Mouse (Mus musculus): ENCODE data around the gene Ppox. TPM values are rescaled to one million over a fixed set of nuclear protein-coding genes. Genes with fewer than 3 reads are reported as not detected.

The Ppox gene
- polyA plus RNA-seq, 1 experiment from 2014 or later, result 64.9 TPM

Other genes starting within 250 kb of the Ppox start
- gene Fcgr3, start 216.3 kb downstream of the Ppox start, polyA plus RNA-seq (2015; fragmentation: Nextera tagmentation; extraction: Ambion mirVana), result 9.4 and 10.1 TPM in 2 replicates
- gene Cfap126, start 167.3 kb downstream of the Ppox start, polyA plus RNA-seq (2015; fragmentation: Nextera tagmentation; extraction: Ambion mirVana), result 1.3 and 2.1 TPM in 2 replicates
- gene Sdhc, start 130.6 kb downstream of the Ppox start, polyA plus RNA-seq (2015; fragmentation: Nextera tagmentation; extraction: Ambion mirVana), result 249 and 258 TPM in 2 replicates
- gene Mpz, start 130.5 kb downstream of the Ppox start, polyA plus RNA-seq (2015; fragmentation: Nextera tagmentation; extraction: Ambion mirVana), result 7.7 and 9.4 TPM in 2 replicates
- gene Pcp4l1, start 84.9 kb downstream of the Ppox start, polyA plus RNA-seq (2015; fragmentation: Nextera tagmentation; extraction: Ambion mirVana), result 20.6 and 25.2 TPM in 2 replicates
- 0.10 and 0.28 TPM in 2 replicates for gene Nr1i3, start 67.2 kb downstream of the Ppox start, polyA plus RNA-seq (2015; fragmentation: Nextera tagmentation; extraction: Ambion mirVana)
- gene Tomm40l, start 58.7 kb downstream of the Ppox start, polyA plus RNA-seq (2015; fragmentation: Nextera tagmentation; extraction: Ambion mirVana), result 30.2 and 30.9 TPM in 2 replicates
- gene Apoa2, start 56.1 kb downstream of the Ppox start, polyA plus RNA-seq (2015; fragmentation: Nextera tagmentation; extraction: Ambion mirVana), result 0.80 and 56.2 TPM in 2 replicates
- 40.7 and 41.9 TPM in 2 replicates for gene Fcer1g, start 46.8 kb downstream of the Ppox start, polyA plus RNA-seq (2015; fragmentation: Nextera tagmentation; extraction: Ambion mirVana)
- gene Adamts4, start 30.8 kb downstream of the Ppox start, polyA plus RNA-seq (2015; fragmentation: Nextera tagmentation; extraction: Ambion mirVana), result 23.6 and 25.6 TPM in 2 replicates
- gene Ndufs2, start 29.8 kb downstream of the Ppox start, polyA plus RNA-seq (2015; fragmentation: Nextera tagmentation; extraction: Ambion mirVana), result 232 and 248 TPM in 2 replicates
- gene B4galt3, start 10.9 kb downstream of the Ppox start, polyA plus RNA-seq (2015; fragmentation: Nextera tagmentation; extraction: Ambion mirVana), result 82.1 and 84.2 TPM in 2 replicates
- gene Usp21, start 6.8 kb upstream of the Ppox start, polyA plus RNA-seq (2015; fragmentation: Nextera tagmentation; extraction: Ambion mirVana), result 116 and 127 TPM in 2 replicates
- gene Ufc1, start 13.8 kb upstream of the Ppox start, polyA plus RNA-seq (2015; fragmentation: Nextera tagmentation; extraction: Ambion mirVana), result 109 and 118 TPM in 2 replicates
- 58.4 and 59.6 TPM in 2 replicates for gene Dedd, start 48.0 kb upstream of the Ppox start, polyA plus RNA-seq (2015; fragmentation: Nextera tagmentation; extraction: Ambion mirVana)
- gene Nit1, start 64.5 kb upstream of the Ppox start, polyA plus RNA-seq (2015; fragmentation: Nextera tagmentation; extraction: Ambion mirVana), result 43.4 and 44.9 TPM in 2 replicates
- gene Pfdn2, start 64.5 kb upstream of the Ppox start, polyA plus RNA-seq (2015; fragmentation: Nextera tagmentation; extraction: Ambion mirVana), result 119 and 125 TPM in 2 replicates
- gene Klhdc9, start 79.6 kb upstream of the Ppox start, polyA plus RNA-seq (2015; fragmentation: Nextera tagmentation; extraction: Ambion mirVana), result 1.2 and 1.9 TPM in 2 replicates
- gene Nectin4, start 88.9 kb upstream of the Ppox start, polyA plus RNA-seq (2015; fragmentation: Nextera tagmentation; extraction: Ambion mirVana), result 19.0 and 21.6 TPM in 2 replicates
- 1.1 and 1.3 TPM in 2 replicates for gene Arhgap30, start 107.8 kb upstream of the Ppox start, polyA plus RNA-seq (2015; fragmentation: Nextera tagmentation; extraction: Ambion mirVana)
- 95.6 and 108 TPM in 2 replicates for gene Usf1, start 130.1 kb upstream of the Ppox start, polyA plus RNA-seq (2015; fragmentation: Nextera tagmentation; extraction: Ambion mirVana)
- 8.1 and 8.5 TPM in 2 replicates for gene Tstd1, start 137.7 kb upstream of the Ppox start, polyA plus RNA-seq (2015; fragmentation: Nextera tagmentation; extraction: Ambion mirVana)
- 39.2 TPM in 2 replicates for gene F11r, start 156.3 kb upstream of the Ppox start, polyA plus RNA-seq (2015; fragmentation: Nextera tagmentation; extraction: Ambion mirVana)
- 14.7 and 14.9 TPM in 2 replicates for gene Alyref2, start 222.3 kb upstream of the Ppox start, polyA plus RNA-seq (2015; fragmentation: Nextera tagmentation; extraction: Ambion mirVana)

Measured in embryonic facial prominence, embryonic 13.5 days (tissue).